ENCODE assay signal across 22 mouse cellular contexts in genomic region chr1:59457873-59458272, GRCm38 (mm10). TPM values are rescaled to one million over a fixed set of nuclear protein-coding genes. Genes with fewer than 3 reads are reported as not detected.
DNase-seq lines count a peak whose midpoint lies in the region; ATAC-seq and TF ChIP-seq lines count a peak whose summit lies in the region.
"Had no signal": no experiment of that assay in that cellular context is flagged by ENCODE, and none has a peak within 500 bp of the region (broad histone marks: within the 10 kb centered on the region; RNA-seq: fewer than 3 reads in every experiment).

No protein-coding gene starts in this region.

- no peaks in the 10 kb centered on the region for H3K27me3 ChIP-seq in kidney, embryonic 16.5 days (ENCODE audit: insufficient read depth, low read length)
- H3K27me3 ChIP-seq in myocyte (ENCODE audit: control insufficient read depth, insufficient read depth, insufficient read length), result no peaks in the 10 kb centered on the region
- H3K27me3 ChIP-seq: embryonic facial prominence, embryonic 12.5 days; hindbrain, embryonic 12.5 days; kidney, embryonic 15.5 days; limb, embryonic 13.5 days had no signal

- no peak overlapping the region for H3K9ac ChIP-seq in kidney, embryonic 16.5 days (replicated peaks; ENCODE audit: low read length)
- H3K9ac ChIP-seq: embryonic facial prominence, embryonic 12.5 days; forebrain, postnatal 0 days; hindbrain, embryonic 12.5 days; kidney, embryonic 15.5 days; limb, embryonic 13.5 days; liver, embryonic 14.5 days had no signal

- no peak for TF ChIP-seq POLR2A in myocyte (IDR thresholded peaks at IDR 0.05; ENCODE audit: insufficient read length, low read depth)

- H3K36me3 ChIP-seq in kidney, embryonic 16.5 days (ENCODE audit: insufficient read depth, low read length), result no peaks in the 10 kb centered on the region
- no peaks in the 10 kb centered on the region for H3K36me3 ChIP-seq in myocyte (ENCODE audit: control insufficient read depth, insufficient read depth)
- H3K36me3 ChIP-seq: embryonic facial prominence, embryonic 12.5 days; G1E; hindbrain, embryonic 12.5 days; kidney, embryonic 15.5 days; limb, embryonic 13.5 days had no signal

- H3K9me3 ChIP-seq in kidney, embryonic 16.5 days (ENCODE audit: low read length), result 0 out of 2 replicates have a peak, but pooled peaks cover under 1% of the 10 kb centered on the region
- H3K9me3 ChIP-seq: embryonic facial prominence, embryonic 12.5 days; G1E; hindbrain, embryonic 12.5 days; kidney, embryonic 15.5 days; limb, embryonic 13.5 days had no signal

- no peak overlapping the region for H3K4me2 ChIP-seq in kidney, embryonic 16.5 days (replicated peaks; ENCODE audit: low read depth, low read length)
- no peak overlapping the region for H3K4me2 ChIP-seq in myocyte (ENCODE audit: low read depth)
- H3K4me2 ChIP-seq: embryonic facial prominence, embryonic 12.5 days; hindbrain, embryonic 12.5 days; kidney, embryonic 15.5 days had no signal

- intact Hi-C loops in left cerebral cortex, postnatal 36 days (cut with DNase I), result no loop called here

- no peak overlapping the region for H3ac ChIP-seq in myocyte (ENCODE audit: control insufficient read depth, insufficient read length)

- H3K79me2 ChIP-seq in myocyte (ENCODE audit: control insufficient read depth, insufficient read depth), result no peaks in the 10 kb centered on the region

- WGBS in kidney, embryonic 16.5 days, result 58% methylated on average over 4 of the region's 4 CpGs

- no peak for DNase-seq in kidney, adult 11 months
- peak; percentile 35 for DNase-seq in NIH3T3 (ENCODE audit: low read depth)
- DNase-seq in fat pad, adult 2 months (ENCODE audit: extremely low read depth, low read depth, low spot score), result peak; percentile 88
- no peak for DNase-seq in left cerebral cortex, postnatal 36 days (ENCODE audit: low spot score in 2 of 2)
- DNase-seq: adrenal gland, adult 2 months; cerebellum, adult 2 months; forebrain, postnatal 0 days; thymus, postnatal 36 days had no signal

- 0 out of 2 replicates have a peak, but pooled peaks have one; percentile 35 for ATAC-seq in kidney, embryonic 16.5 days (ENCODE audit: low FRiP score, low TSS enrichment)
- ATAC-seq in granulocyte monocyte progenitor cell, adult 5-6 weeks (replicated peaks; ENCODE audit: poor library complexity, severe bottlenecking), result no peak
- ATAC-seq: forebrain, postnatal 0 days; inflammation-experienced regulatory T-cells, adult 6 months; midbrain, embryonic 16.5 days had no signal

- no peak overlapping the region for H3K27ac ChIP-seq in kidney, embryonic 16.5 days (ENCODE audit: low read length)
- H3K27ac ChIP-seq: kidney, embryonic 15.5 days; left cerebral cortex, adult 2 months; liver, embryonic 14.5 days had no signal

- 0 out of 2 replicates have a peak, but pooled peaks cover 7% of the 10 kb centered on the region for H3K4me1 ChIP-seq in kidney, embryonic 16.5 days (ENCODE audit: insufficient read depth, low read length)

- H3K4me3 ChIP-seq in kidney, embryonic 16.5 days (ENCODE audit: low read length), result no peak overlapping the region
- no peak overlapping the region for H3K4me3 ChIP-seq in myocyte
- H3K4me3 ChIP-seq: embryonic facial prominence, embryonic 12.5 days; hindbrain, embryonic 12.5 days; kidney, embryonic 15.5 days; left cerebral cortex, adult 2 months; limb, embryonic 13.5 days had no signal

TF ChIP-seq in myocyte, 11 proteins besides CTCF, POLR2A, EP300 and RAD21:
- TF ChIP-seq CEBPB (IDR thresholded peaks at IDR 0.05; ENCODE audit: insufficient read depth, poor library complexity, severe bottlenecking) (peak; percentile 52), POLR2AphosphoS2 (IDR thresholded peaks at IDR 0.05; ENCODE audit: insufficient read length, low read depth) (no peak)

RNA-seq across cellular contexts. Expression of gene Fzd7, which starts 24.4 kb away (rescaled TPM):
- 16.0 and 18.2 TPM in 2 replicates for polyA plus RNA-seq in kidney, embryonic 16.5 days (2015; fragmentation: Nextera tagmentation; extraction: Ambion mirVana)
- polyA plus RNA-seq in myocyte (2012; fragmentation: generic; extraction: Trizol), result 16.4 TPM
- total RNA-seq in granulocyte monocyte progenitor cell, adult 5-6 weeks (2014; fragmentation: Nextera tagmentation), result 4.3 and 4.9 TPM in 2 replicates
- 2.8 and 4.6 TPM in 2 replicates for total RNA-seq in granulocyte monocyte progenitor cell, adult 5-6 weeks (2017)
- total RNA-seq in left cerebral cortex, postnatal 36 days (2021), result 1 to 10 TPM; 5.5 to 6.4 TPM

RNA-seq across cellular contexts. Expression of gene Gm973, which starts 58.2 kb away (rescaled TPM):
- polyA plus RNA-seq in kidney, embryonic 16.5 days (2015; fragmentation: Nextera tagmentation; extraction: Ambion mirVana), result 1.1 and 1.5 TPM in 2 replicates
- polyA plus RNA-seq in myocyte (2012; fragmentation: generic; extraction: Trizol), result not detected
- 0.41 and 2.8 TPM in 2 replicates for total RNA-seq in granulocyte monocyte progenitor cell, adult 5-6 weeks (2014; fragmentation: Nextera tagmentation)
- not detected in 2 replicates for total RNA-seq in granulocyte monocyte progenitor cell, adult 5-6 weeks (2017)
- total RNA-seq in left cerebral cortex, postnatal 36 days (2021), result 10 to 100 TPM; 12.2 to 12.5 TPM
- polyA plus RNA-seq: heart, embryonic 14.5 days; spleen, adult 2 months had no signal

Comparison
In these comparisons a context has a peak if more than half of its experiments do, and no peak if none do; other contexts are left out.
1. DNase-seq: peak in NIH3T3 (single experiment) and fat pad, adult 2 months (single experiment); none in kidney, adult 11 months (single experiment) and left cerebral cortex, postnatal 36 days (0 of 2).